Mouse (Mus musculus) T-cell, adult 2 months (primary cell): ENCODE results near the gene Batf.

Experiments
- DNase-seq: peaks from one replicate; pipeline ENCODE4 v3.0.0; 2022; ENCODE audit warnings: low spot score

The Batf gene

GRCm38 (mm10) chr12:85728181-85728580, 41.7 kb downstream of the Batf start:
- no peak for DNase-seq

- peak; percentile 37 for DNase-seq
These were observed 42.8 kb downstream of the Batf start for GRCm38 (mm10) chr12:85729022-85729944.

GRCm38 (mm10) chr12:85729945-85730290, 43.4 kb downstream of the Batf start:
- DNase-seq, result no peak

GRCm38 (mm10) chr12:85736203-85736602, 49.7 kb downstream of the Batf start:
- no peak for DNase-seq

- no peak for DNase-seq
These were observed 50.5 kb downstream of the Batf start for GRCm38 (mm10) chr12:85736960-85737359.

GRCm38 (mm10) chr12:85745827-85746695, 59.6 kb downstream of the Batf start, which contains the start of gene Flvcr2:
Flvcr2 (plus strand) TSS chr12:85746539.
- peak; percentile 19 for DNase-seq

- no peak for DNase-seq
These were observed 60.3 kb downstream of the Batf start for GRCm38 (mm10) chr12:85746696-85747219.

GRCm38 (mm10) chr12:85747343-85747742, 60.9 kb downstream of the Batf start:
- no peak for DNase-seq

- no peak for DNase-seq
These were observed 63.4 kb downstream of the Batf start for GRCm38 (mm10) chr12:85749861-85750260.

GRCm38 (mm10) chr12:85752116-85752515, 65.6 kb downstream of the Batf start:
- DNase-seq, result no peak

GRCm38 (mm10) chr12:85753223-85753622, 66.8 kb downstream of the Batf start:
- no peak for DNase-seq

GRCm38 (mm10) chr12:85754611-85755265, 68.3 kb downstream of the Batf start:
- no peak for DNase-seq

GRCm38 (mm10) chr12:85756455-85756854, 70.0 kb downstream of the Batf start:
- no peak for DNase-seq

GRCm38 (mm10) chr12:85757074-85757473, 70.6 kb downstream of the Batf start:
- no peak for DNase-seq
